9 mouse cellular contexts compared by ENCODE assay signal in the genomic region with DNA sequence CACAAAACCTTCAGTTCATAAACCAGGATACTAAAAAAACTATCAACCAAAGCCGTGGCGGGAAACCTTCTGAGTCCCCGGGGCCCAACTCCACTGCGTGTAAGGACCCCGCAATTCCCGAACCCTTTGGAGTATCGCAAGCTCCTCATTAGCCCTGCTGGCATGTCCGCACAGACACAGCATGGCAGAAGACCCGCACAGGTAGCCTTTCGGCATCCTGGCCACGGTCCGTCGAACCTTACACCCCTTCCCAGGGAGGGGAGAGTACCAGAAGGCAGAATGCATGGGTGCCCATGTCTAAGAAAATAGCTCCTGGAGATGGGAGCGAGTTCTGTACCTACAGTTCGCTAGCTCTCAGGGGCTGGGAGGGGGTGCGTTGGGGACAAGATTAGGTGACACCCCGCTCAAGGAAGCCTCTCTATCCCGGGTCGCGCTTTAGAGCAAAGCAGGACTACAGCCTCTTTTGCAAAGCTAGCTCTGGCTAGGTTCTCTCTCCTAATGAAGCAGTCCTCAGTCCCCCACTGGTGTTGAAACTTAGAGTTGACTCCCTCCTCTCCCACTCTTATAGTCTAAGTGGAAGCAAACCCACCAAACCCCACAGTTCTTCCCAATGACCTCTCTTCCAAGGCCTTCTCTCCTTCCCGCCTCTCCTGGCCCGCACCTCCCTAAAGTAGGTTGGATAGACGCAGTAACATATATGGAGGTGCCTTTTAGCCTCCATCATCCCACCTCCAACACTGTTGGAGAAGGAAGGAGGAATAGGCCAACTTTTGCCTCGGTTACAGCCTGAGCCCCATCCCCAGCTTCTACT. TPM values are rescaled to one million over a fixed set of nuclear protein-coding genes. Genes with fewer than 3 reads are reported as not detected.
A peak's percentile ranks its signal among the peaks of the same experiment; 100 is the strongest.
DNase-seq lines count a peak whose midpoint lies in the region; ATAC-seq and TF ChIP-seq lines count a peak whose summit lies in the region.
"Had no signal": no experiment of that assay in that cellular context is flagged by ENCODE, and none has a peak within 500 bp of the region (broad histone marks: within the 10 kb centered on the region; RNA-seq: fewer than 3 reads in every experiment).

No protein-coding gene starts in this region.

- H3K9me3 ChIP-seq in E14TG2a.4 (ENCODE audit: low read length): no peaks in the 10 kb centered on the region
- no peaks in the 10 kb centered on the region for H3K9me3 ChIP-seq in heart, postnatal 0 days (replicated peaks; ENCODE audit: control insufficient read depth, low read length)
- no peaks in the 10 kb centered on the region for H3K9me3 ChIP-seq in liver, embryonic 15.5 days (replicated peaks)

- H3K4me3 ChIP-seq in E14TG2a.4 (replicated peaks; ENCODE audit: low read length): peak overlapping the region; percentile 82
- H3K4me3 ChIP-seq in heart, postnatal 0 days (ENCODE audit: low read depth, low read length): peak overlapping the region; percentile 61
- H3K4me3 ChIP-seq in liver, embryonic 15.5 days (replicated peaks): no peak overlapping the region

- peaks cover 17% of the 10 kb centered on the region for H3K27me3 ChIP-seq in E14TG2a.4 (ENCODE audit: insufficient read depth, low read length)
- peaks cover 44% of the 10 kb centered on the region for H3K27me3 ChIP-seq in heart, postnatal 0 days (ENCODE audit: control insufficient read depth, insufficient read depth, low read length)
- H3K27me3 ChIP-seq in liver, embryonic 15.5 days: peaks cover 91% of the 10 kb centered on the region

- 8% methylated on average over 24 of the region's 24 CpGs for WGBS in heart, postnatal 0 days
- WGBS in liver, embryonic 15.5 days (ENCODE audit: insufficient replicate concordance): 5% methylated on average over 24 of the region's 24 CpGs

- peaks cover 7% of the 10 kb centered on the region for H3K36me3 ChIP-seq in E14TG2a.4 (ENCODE audit: insufficient read depth, low read length)
- no peaks in the 10 kb centered on the region for H3K36me3 ChIP-seq in heart, postnatal 0 days (replicated peaks; ENCODE audit: control insufficient read depth, insufficient read depth, low read length)
- no peaks in the 10 kb centered on the region for H3K36me3 ChIP-seq in liver, embryonic 15.5 days (replicated peaks)

- no peak overlapping the region for H3K9ac ChIP-seq in heart, postnatal 0 days (replicated peaks; ENCODE audit: low read depth, low read length)
- no peak overlapping the region for H3K9ac ChIP-seq in liver, embryonic 15.5 days

- TF ChIP-seq EP300 in heart, postnatal 0 days (IDR thresholded peaks at IDR 0.05; ENCODE audit: low read depth): no peak

- TF ChIP-seq CTCF in E14TG2a.4 (conservative IDR thresholded peaks at IDR 0.05; ENCODE audit: low read length): no peak
- no peak for TF ChIP-seq CTCF in heart, postnatal 0 days (IDR thresholded peaks at IDR 0.05; ENCODE audit: low read depth)

- DNase-seq in embryo, embryonic 10.5 days (ENCODE audit: low spot score): peak; percentile 33
- no peak for DNase-seq in embryo, embryonic 11 days
- DNase-seq in heart, postnatal 0 days (ENCODE audit: low spot score): no peak
- no peak for DNase-seq in layer of hippocampus, adult 8-10 months (ENCODE audit: low spot score in 2 of 2)
- DNase-seq in natural killer cell, adult 2 months (ENCODE audit: low spot score in 2 of 2): no peak

- no peak overlapping the region for H3K27ac ChIP-seq in heart, postnatal 0 days (ENCODE audit: low read depth)
- no peak overlapping the region for H3K27ac ChIP-seq in liver, embryonic 15.5 days (replicated peaks)

- peaks cover 81% of the 10 kb centered on the region for H3K4me1 ChIP-seq in E14TG2a.4 (replicated peaks; ENCODE audit: low read depth, low read length)
- peaks cover 8% of the 10 kb centered on the region; the same call in 1 of the 2 replicates for H3K4me1 ChIP-seq in heart, postnatal 0 days (ENCODE audit: control insufficient read depth, insufficient read depth)
- peaks cover 12% of the 10 kb centered on the region for H3K4me1 ChIP-seq in liver, embryonic 15.5 days (replicated peaks)

- no peak for ATAC-seq in heart, postnatal 0 days (ENCODE audit: insufficient read depth, low read depth)
- ATAC-seq in liver, embryonic 15.5 days (ENCODE audit: insufficient read depth): no peak
- ATAC-seq in inflammation-experienced regulatory T-cells, adult 6 months: no peak

- peak overlapping the region; percentile 76 for H3K4me2 ChIP-seq in heart, postnatal 0 days (ENCODE audit: low read depth, low read length)
- peak overlapping the region; percentile 35 for H3K4me2 ChIP-seq in liver, embryonic 15.5 days

RNA-seq across cellular contexts. Expression of a gene that starts 0.8 kb away (rescaled TPM):
- 10.1 and 17.9 TPM in 2 replicates for total RNA-seq in heart, postnatal 0 days (2014; rRNA removed; ENCODE audit: low replicate concordance)
- 5.3 and 6.3 TPM in 2 replicates for polyA plus RNA-seq in heart, postnatal 0 days (2015; fragmentation: Nextera tagmentation; extraction: Ambion mirVana)
- 0.89 and 1.3 TPM in 2 replicates for polyA plus RNA-seq in liver, embryonic 15.5 days (2015; fragmentation: Nextera tagmentation; extraction: Ambion mirVana)
- 1 to 10 TPM; 2.9 to 4.2 (median 3.6) TPM for total RNA-seq in layer of hippocampus, adult 8-10 months (2022)
- polyA plus RNA-seq in inflammation-experienced regulatory T-cells, adult 6 months (2017; shearing (Covaris generic)): not detected

RNA-seq across cellular contexts. Expression of a gene that starts 10.4 kb away (rescaled TPM):
- total RNA-seq in heart, postnatal 0 days (2014; rRNA removed; ENCODE audit: low replicate concordance): not detected in 2 replicates
- polyA plus RNA-seq in heart, postnatal 0 days (2015; fragmentation: Nextera tagmentation; extraction: Ambion mirVana): not detected in 2 replicates
- not detected in 2 replicates for polyA plus RNA-seq in liver, embryonic 15.5 days (2015; fragmentation: Nextera tagmentation; extraction: Ambion mirVana)
- not detected for total RNA-seq in layer of hippocampus, adult 8-10 months (2022)
- not detected for polyA plus RNA-seq in inflammation-experienced regulatory T-cells, adult 6 months (2017; shearing (Covaris generic))
- total RNA-seq: adrenal gland, adult 18-20 months had no signal
